Mouse (Mus musculus) lung, postnatal 4 days (tissue): ENCODE results near the gene Lcmt1.
A peak's percentile ranks its signal among the peaks of the same experiment; 100 is the strongest.

Experiments used
- DNase-seq, 2 experiments: peaks; one replicate each; pipeline ENCODE4 v3.0.0; 2021

The Lcmt1 gene

DNA sequence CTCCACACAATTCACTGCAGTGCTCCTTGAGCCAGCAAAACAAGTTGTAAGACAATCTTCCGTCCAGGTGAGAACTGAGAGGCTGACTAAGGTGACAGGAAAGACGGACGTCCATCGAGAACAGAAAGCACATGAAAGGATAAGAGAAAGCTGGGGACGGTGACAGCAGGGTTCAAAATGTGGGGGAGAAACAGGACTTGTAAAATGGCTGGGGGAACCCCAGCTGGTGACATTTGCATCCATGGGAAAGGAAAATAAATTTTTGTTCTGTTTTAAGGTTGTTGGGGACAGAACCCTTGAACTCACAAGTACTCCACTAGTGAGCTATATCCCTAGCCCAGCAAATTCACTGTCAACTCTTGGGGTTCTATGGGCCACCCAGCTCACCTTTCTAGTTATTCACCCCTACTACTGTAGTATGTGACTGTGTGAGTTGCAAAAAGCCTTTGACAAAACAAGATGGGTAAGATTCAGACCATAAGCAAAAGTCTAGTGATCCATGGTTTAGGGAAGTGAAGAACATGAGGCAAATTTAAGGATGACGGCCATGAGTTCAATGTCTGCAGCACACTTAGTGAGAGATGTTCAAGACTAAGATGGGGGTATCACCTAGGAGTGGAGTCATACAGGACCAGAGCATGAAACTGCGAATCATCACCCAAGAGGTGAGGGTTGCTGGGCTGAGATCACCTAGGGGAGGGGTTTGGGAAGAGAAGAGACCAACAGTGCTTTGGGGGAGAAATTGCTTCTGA, 8.2 kb upstream of the Lcmt1 start:
- DNase-seq = no peak

GRCm38 (mm10) chr7:123362806-123363205, 6.8 kb upstream of the Lcmt1 start:
- DNase-seq = no peak

DNA sequence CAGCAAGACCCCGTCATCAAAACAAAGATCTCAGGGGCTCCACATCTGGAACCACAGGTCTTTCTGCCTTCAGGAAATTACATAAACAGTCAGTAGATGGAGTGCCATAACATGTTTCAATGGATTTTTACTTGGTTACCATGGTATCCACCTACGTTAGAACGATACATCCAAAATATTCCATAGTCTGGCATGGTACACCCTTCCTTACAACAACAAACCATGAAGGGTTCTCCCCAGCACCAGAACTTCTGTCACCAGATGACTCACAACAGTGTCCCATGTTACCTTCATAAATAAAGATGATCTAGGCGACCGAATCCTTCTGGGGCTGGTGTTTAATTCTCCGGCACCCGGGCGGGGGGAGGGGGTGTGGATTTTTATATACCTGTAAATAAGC, 5.6 kb upstream of the Lcmt1 start:
- no peak for DNase-seq

GRCm38 (mm10) chr7:123365876-123366741, 3.5 kb upstream of the Lcmt1 start:
- DNase-seq = peak; percentile 28 to 31

GRCm38 (mm10) chr7:123366806-123367205, 2.8 kb upstream of the Lcmt1 start:
- no peak for DNase-seq

GRCm38 (mm10) chr7:123367218-123368150, 2.1 kb upstream of the Lcmt1 start:
- no peak for DNase-seq

DNA sequence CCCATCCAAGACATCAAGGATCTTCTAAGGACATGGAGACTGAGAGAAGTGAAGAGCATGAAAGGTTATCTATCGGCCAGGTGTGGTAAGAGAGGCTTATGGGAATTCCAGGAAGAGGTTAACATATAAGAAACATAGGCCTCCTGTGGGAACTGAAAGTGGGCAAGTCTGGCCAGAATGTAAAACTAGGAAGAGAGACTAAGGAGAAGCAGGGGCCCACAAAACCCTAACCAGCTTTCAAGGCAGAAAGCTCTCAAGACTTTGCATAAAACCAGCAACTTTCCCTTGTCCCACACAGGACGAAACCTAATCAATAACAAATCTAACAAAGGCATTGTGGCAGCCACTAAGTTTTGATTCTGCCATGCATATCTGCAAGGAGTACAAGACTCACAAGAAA, 1.4 kb upstream of the Lcmt1 start:
- no peak for DNase-seq

DNA sequence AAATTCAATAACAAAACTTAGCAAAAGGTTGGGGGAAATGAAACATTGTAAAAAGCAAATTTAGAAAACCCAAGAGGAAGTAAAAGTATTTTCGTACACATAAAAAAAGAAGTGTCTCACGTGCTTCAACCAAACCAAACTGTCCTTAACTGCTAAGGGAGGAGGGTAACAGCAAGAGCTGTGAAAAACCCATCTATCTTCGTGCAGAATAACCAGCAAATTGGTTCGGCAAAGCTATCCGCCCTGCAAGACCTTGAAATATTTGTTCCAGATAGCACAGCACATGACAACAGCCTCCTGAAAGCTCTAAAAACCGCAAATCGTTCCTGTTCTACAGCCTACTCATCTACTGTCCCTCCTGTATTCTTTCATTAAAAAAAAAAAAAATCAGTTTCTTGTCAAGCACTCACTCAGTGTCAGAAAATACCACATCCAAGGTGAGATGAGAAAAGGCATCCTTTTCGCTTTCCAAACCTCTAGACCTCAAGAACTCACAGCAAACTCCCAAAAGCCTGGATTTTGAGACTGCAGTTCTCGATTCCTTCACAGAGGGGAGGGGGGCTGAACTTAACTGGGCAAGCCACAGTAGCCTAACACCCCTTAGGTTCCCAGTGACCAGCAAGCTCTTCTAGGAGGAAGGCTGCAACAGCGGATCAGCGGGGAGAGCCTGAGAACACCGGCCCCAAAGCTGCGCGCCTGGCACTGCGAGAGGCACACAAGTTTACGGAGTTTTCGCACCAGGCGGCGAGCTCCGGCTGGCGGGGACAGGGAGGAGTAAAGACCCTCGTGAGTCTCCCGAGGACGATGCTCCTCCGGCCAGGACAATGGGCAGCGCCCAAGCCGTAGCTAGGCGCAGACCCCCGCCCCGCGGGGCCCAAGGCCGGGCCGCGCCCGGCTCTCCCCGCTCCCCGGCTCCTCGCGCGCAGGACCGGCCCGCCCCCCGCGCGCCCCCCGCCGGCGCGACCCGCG, 522 bp upstream of the Lcmt1 start:
- no peak for DNase-seq

DNA sequence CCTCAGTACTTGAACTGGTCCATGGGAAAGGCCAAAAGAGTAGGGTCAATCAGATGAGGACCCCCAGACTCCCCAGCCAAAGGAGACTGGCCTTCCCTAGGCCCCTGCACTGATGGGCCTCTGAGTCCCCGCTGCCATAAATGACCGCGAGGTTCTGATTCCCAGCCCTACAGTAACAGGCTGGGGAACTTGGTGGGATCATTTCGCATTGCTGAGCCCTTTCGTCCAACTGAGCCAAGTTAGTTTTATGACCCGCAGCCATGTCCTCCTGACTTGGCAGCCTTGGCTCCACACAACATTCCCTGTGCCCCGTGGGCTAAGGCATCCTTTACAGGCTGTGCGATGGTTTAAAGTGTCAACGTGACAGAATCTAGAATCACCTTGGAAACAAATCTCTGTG, 1.1 kb downstream of the Lcmt1 start:
- no peak for DNase-seq

DNA sequence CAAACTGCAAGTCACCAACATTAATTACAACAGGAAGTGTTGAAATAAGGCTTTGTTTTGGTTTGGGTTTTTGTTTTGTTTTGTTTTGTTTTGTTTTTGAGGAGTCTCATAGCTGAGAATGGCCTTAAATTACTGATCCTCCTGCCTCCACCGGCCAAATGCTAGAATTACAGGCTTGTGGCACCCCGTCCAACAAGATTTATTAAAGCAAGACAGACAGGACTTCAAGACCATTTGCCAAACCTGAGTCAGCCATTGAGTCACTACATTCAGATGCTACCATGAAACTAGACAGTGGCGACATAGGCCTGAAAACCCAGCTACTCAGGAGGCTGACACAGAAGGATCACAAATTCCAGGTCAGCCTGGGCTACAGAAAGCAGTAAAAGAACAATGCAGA, 1.9 kb downstream of the Lcmt1 start:
- DNase-seq = peak in 1 of 2 experiments; percentile 35

DNA sequence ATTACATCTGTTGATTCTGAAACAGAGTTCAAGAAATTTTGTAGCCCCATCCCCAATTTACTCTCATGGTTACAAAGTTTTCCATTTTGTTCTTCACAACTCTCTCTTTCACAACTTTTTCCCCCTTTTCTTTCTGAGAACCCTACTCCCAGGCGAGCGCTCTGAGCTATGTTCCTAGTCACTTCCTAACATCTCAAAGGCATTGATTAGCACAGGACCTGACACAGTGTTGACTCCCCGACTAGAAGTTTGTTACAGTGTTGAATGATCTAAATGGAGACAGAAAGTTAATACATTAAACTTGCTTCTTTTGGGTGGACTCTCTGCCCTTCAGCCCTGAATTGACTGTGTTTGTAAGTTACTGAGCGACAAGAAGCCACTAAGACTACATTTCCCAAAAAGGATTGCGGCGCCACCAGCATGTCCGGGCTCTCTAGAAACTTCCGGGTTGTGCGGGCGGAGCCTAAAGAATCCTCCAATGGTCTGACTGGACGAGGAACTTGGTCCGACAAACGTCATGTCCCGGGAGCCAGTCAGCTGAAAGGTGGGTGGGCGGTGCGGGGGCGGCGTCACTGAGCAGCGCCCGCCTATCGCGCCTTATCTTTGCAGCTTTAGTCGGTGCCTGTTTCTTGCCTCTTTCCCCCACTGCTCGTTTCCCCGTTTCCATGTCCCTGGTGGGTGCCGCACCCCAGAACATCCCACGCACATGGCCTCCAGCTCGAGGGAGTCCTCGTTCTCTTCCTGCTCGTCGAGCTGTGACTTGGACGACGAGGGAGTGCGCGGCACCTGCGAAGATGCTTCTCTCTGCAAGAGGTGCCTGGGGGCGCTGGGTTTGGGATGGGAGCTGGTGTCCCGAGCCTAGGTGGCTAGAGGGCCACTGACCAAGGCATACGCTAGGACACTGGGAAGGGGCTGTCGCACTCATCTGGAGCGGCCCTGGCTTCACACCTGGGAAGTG, 8.1 kb downstream of the Lcmt1 start:
- DNase-seq = peak; percentile 95 to 96

DNA sequence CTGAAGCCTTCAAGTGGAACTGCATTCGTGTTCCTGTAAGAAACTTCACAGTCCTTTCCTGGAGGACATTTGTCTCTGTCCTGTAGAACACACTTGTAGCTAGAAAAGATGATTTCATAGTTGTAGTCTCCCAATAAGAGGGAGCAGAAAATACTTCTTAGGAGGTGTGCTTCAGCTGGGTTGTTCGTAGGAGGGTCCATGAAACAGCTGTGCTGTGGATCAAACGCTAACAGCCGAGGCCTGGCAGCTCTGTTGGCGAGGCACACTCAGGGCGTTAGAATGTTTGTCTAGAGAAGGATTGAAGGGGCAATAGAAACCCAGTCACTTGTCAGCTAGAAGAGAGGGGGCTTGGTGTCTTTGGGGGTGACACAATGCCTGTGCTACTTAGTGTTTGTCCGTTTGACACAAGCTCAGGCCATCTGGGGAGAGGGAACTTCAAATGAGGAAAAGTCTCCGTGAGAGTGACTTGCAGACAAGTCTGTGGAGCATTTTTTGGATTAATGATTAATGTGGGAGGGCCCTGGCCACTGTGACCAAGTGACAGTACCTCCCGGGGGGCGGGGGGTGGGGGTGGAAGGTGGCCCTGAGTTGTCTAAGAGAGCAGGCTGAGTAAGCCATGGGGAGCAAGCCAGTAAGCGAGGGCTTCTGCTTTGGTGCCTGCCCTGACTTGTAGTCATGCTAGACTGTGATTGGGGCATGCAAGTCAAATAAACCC, 16.3 kb downstream of the Lcmt1 start:
- peak in 1 of 2 experiments; percentile 23 for DNase-seq

- DNase-seq = no peak
Observed at GRCm38 (mm10) chr7:123389686-123390280, 20.2 kb downstream of the Lcmt1 start.

DNA sequence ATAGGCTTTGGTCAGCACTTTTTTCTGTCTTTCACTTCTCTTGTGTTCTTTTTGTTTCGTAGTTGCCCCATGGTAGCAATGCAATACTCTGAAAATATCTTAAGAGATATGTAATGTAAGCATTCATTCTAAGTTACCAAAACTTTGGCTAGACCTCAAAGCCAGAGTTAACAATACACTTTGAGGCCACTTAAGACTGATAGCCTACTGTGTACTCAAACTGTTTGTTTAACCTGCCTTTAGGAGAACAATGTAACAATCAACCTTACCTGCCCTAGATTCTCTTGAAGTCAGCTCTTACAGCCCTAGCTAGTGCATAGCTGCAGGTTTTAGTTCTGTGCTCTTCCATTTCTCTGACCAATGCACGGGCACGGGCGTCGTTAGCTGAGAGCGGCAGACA, 24.7 kb downstream of the Lcmt1 start:
- DNase-seq = no peak

GRCm38 (mm10) chr7:123396900-123397299, 27.3 kb downstream of the Lcmt1 start:
- DNase-seq = no peak

GRCm38 (mm10) chr7:123397369-123397768, 27.8 kb downstream of the Lcmt1 start:
- no peak for DNase-seq

GRCm38 (mm10) chr7:123397931-123398330, 28.3 kb downstream of the Lcmt1 start:
- no peak for DNase-seq

- peak in 1 of 2 experiments; percentile 64 for DNase-seq
Observed at GRCm38 (mm10) chr7:123398828-123399227, 29.2 kb downstream of the Lcmt1 start.

DNA sequence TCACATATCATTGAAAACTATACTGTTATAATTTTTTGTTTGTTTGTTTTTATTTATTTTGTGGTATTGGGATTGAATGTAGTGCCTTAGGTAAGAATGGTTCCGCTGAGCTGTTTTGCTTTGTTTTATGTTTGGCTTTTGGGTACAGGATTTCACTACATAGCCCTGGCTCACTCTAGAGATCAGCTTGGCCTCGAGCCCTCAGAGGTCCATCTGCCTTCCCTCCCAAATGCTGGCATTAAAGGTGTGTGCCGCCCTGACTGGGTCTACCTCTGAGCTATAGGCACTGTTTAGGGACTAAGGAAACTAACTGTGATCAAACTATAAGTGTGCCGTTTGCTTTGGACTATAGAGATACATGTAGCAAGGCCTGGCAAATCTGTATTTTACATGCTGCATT, 29.7 kb downstream of the Lcmt1 start:
- DNase-seq = no peak
